Mouse (Mus musculus): ENCODE data around the gene Psors1c2. TPM values are rescaled to one million over a fixed set of nuclear protein-coding genes. Genes with fewer than 3 reads are reported as not detected.

The Psors1c2 gene
- polyA plus RNA-seq, 1 experiment = 7.0 TPM

DNA sequence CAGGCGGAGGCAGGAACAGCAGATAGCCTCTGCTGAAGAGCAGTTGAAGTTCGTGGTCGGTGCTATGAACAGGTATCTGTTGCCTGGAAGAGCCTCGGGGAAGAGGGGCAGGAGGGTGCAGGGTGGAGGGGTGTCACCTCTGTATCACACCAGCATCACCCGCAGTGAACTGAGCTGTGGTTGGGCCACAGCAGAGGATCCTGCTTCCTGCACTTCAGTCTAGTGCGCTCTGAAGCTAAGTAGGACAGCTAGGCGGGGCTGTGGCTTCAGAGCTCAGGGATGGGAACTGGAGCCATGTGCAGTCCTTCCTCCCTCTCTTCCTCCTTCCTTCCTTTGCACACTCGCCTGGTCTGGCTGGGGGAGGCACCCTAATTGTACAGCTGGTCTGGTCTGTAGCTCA is 6.4 kb upstream of the Psors1c2 start:
- no peak overlapping the region for H3K9ac ChIP-seq (ENCODE audit: low read depth, poor library complexity, severe bottlenecking)
- H3K4me3 ChIP-seq (ENCODE audit: low read depth, low read length) = no peak overlapping the region
- H3K27ac ChIP-seq (ENCODE audit: insufficient read depth, low read length) = no peak overlapping the region
- H3K36me3 ChIP-seq (ENCODE audit: control insufficient read depth, insufficient read depth, low read length, poor library complexity, severe bottlenecking) = no peaks in the 10 kb centered on the region
- peaks cover 4% of the 10 kb centered on the region for H3K4me1 ChIP-seq (ENCODE audit: control insufficient read depth, insufficient read depth, low read length)
- TF ChIP-seq EP300 (IDR thresholded peaks at IDR 0.05; ENCODE audit: insufficient read depth, low read depth, low read length) (no peak), CTCF (IDR thresholded peaks at IDR 0.05; ENCODE audit: low read depth, low read length) (no peak)
- no peaks in the 10 kb centered on the region for H3K27me3 ChIP-seq (ENCODE audit: control insufficient read depth, insufficient read depth, low read length, poor library complexity, severe bottlenecking)
- H3K9me3 ChIP-seq (replicated peaks; ENCODE audit: control insufficient read depth, insufficient read depth, low read length, poor library complexity, severe bottlenecking) = no peaks in the 10 kb centered on the region

DNA sequence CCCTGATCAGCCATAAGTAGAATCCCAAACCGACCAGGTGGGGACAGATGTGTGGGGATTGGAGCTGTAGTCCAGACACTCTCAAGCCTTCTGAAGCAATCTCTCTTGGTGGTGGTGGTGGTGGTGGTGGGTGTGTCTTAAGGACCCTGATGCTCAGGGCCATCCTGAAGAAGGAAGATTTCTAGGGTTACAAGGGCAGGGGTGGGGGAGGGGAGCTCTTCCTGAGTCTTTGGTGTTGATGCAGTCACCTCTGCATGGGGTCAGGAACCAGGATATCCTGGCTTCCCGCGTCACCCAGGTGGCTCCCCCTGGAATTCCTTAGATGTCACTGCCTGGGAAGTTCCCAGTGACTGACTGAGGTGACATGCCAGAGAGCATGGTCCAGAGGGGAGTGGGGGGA is 641 bp upstream of the Psors1c2 start:
- Histone ChIP-seq H3K4me3 (ENCODE audit: low read depth, low read length) (no peak overlapping the region), H3K27me3 (ENCODE audit: control insufficient read depth, insufficient read depth, low read length, poor library complexity, severe bottlenecking) (no peaks in the 10 kb centered on the region), H3K9me3 (replicated peaks; ENCODE audit: control insufficient read depth, insufficient read depth, low read length, poor library complexity, severe bottlenecking) (no peaks in the 10 kb centered on the region), H3K36me3 (ENCODE audit: control insufficient read depth, insufficient read depth, low read length, poor library complexity, severe bottlenecking) (no peaks in the 10 kb centered on the region), H3K4me1 (ENCODE audit: control insufficient read depth, insufficient read depth, low read length) (peaks cover 21% of the 10 kb centered on the region), H3K9ac (ENCODE audit: low read depth, poor library complexity, severe bottlenecking) (no peak overlapping the region), H3K27ac (ENCODE audit: insufficient read depth, low read length) (no peak overlapping the region)
- TF ChIP-seq POLR2A (IDR thresholded peaks at IDR 0.05; ENCODE audit: insufficient read depth, low read length) = no peak
- TF ChIP-seq EP300 (IDR thresholded peaks at IDR 0.05; ENCODE audit: insufficient read depth, low read depth, low read length) = peak; percentile 38; the same call in 1 of the 2 replicates
- TF ChIP-seq CTCF (IDR thresholded peaks at IDR 0.05; ENCODE audit: low read depth, low read length) = no peak

DNA sequence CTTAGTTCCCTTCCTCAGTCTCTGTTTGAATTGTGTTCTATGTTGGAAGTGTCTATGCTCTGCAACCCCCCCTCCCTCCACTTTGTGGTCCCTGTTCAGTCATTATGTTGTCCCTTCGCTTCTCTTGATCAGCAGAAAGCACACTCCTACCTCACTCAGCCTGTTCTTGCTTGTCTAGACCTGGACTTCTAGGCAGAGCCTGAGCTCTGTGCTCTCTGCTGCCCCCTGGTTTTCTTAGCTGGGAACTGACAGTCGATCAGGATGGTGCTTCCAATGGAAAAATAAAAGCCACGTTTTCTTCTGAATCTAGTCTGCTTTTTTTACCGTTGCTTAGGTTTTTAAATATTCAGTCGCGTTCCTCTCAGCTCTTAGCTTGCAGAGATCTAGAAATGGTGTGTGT is 1.3 kb downstream of the Psors1c2 start:
- H3K27me3 ChIP-seq (ENCODE audit: control insufficient read depth, insufficient read depth, low read length, poor library complexity, severe bottlenecking) = no peaks in the 10 kb centered on the region
- peak overlapping the region; percentile 17; the same call in 1 of the 2 replicates for H3K9ac ChIP-seq (ENCODE audit: low read depth, poor library complexity, severe bottlenecking)
- no peak overlapping the region for H3K4me3 ChIP-seq (ENCODE audit: low read depth, low read length)
- H3K36me3 ChIP-seq (ENCODE audit: control insufficient read depth, insufficient read depth, low read length, poor library complexity, severe bottlenecking) = no peaks in the 10 kb centered on the region
- H3K4me1 ChIP-seq (ENCODE audit: control insufficient read depth, insufficient read depth, low read length) = peaks cover 23% of the 10 kb centered on the region
- no peaks in the 10 kb centered on the region for H3K9me3 ChIP-seq (replicated peaks; ENCODE audit: control insufficient read depth, insufficient read depth, low read length, poor library complexity, severe bottlenecking)
- TF ChIP-seq EP300 (IDR thresholded peaks at IDR 0.05; ENCODE audit: insufficient read depth, low read depth, low read length) (0 out of 2 replicates have a peak, but pooled peaks have one; percentile 16), POLR2A (IDR thresholded peaks at IDR 0.05; ENCODE audit: insufficient read depth, low read length) (no peak), CTCF (IDR thresholded peaks at IDR 0.05; ENCODE audit: low read depth, low read length) (peak; percentile 91)
- H3K27ac ChIP-seq (ENCODE audit: insufficient read depth, low read length) = peak overlapping the region; percentile 26; the same call in 1 of the 2 replicates

DNA sequence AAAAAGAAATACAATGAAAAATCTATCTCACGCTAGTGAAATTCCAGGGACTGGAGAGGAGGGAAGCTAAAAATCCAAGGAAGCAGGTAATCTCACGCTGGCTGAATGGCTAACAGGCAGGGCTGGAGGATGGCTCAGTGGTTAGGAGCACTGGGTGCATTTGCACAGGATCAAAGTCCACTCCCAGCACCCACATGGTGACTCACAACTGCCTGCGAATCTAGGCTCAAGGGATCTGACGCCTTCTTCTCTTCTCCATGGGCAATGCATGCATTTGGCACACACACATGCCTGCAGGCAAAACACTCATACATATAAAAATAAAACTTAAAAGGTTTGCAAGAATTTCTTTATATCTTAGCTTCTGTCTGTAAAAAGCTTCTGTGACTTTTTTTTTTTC is 4.4 kb downstream of the Psors1c2 start:
- no peaks in the 10 kb centered on the region for H3K27me3 ChIP-seq (ENCODE audit: control insufficient read depth, insufficient read depth, low read length, poor library complexity, severe bottlenecking)
- no peak overlapping the region for H3K9ac ChIP-seq (ENCODE audit: low read depth, poor library complexity, severe bottlenecking)
- peaks cover 16% of the 10 kb centered on the region for H3K4me1 ChIP-seq (ENCODE audit: control insufficient read depth, insufficient read depth, low read length)
- no peaks in the 10 kb centered on the region for H3K36me3 ChIP-seq (ENCODE audit: control insufficient read depth, insufficient read depth, low read length, poor library complexity, severe bottlenecking)
- TF ChIP-seq POLR2A (IDR thresholded peaks at IDR 0.05; ENCODE audit: insufficient read depth, low read length) = no peak
- TF ChIP-seq CTCF (IDR thresholded peaks at IDR 0.05; ENCODE audit: low read depth, low read length) = no peak
- no peak for TF ChIP-seq EP300 (IDR thresholded peaks at IDR 0.05; ENCODE audit: insufficient read depth, low read depth, low read length)
- H3K27ac ChIP-seq (ENCODE audit: insufficient read depth, low read length) = no peak overlapping the region
- no peaks in the 10 kb centered on the region for H3K9me3 ChIP-seq (replicated peaks; ENCODE audit: control insufficient read depth, insufficient read depth, low read length, poor library complexity, severe bottlenecking)
- H3K4me3 ChIP-seq (ENCODE audit: low read depth, low read length) = no peak overlapping the region

DNA sequence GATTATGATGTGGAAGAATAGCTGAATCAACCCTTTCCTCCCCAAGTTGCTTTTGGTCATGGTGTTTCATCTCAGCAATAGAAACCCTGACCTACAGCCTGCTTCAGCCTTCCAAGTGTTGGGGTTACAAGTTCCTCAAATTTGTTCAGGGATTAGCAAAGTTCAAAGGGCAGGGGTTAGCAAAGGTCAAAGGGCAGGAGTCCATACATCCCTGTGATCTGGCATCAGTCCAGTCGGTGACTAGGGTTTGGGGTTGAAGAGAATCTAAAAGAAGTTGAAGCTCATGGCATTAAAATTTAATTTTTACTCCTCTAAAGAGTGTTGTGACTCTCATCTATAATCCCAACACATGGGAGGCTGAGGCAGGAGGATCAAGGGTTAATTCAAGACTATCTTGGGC is 5.5 kb downstream of the Psors1c2 start:
- Histone ChIP-seq H3K36me3 (ENCODE audit: control insufficient read depth, insufficient read depth, low read length, poor library complexity, severe bottlenecking) (no peaks in the 10 kb centered on the region), H3K4me1 (ENCODE audit: control insufficient read depth, insufficient read depth, low read length) (peaks cover 10% of the 10 kb centered on the region), H3K27me3 (ENCODE audit: control insufficient read depth, insufficient read depth, low read length, poor library complexity, severe bottlenecking) (no peaks in the 10 kb centered on the region), H3K9ac (ENCODE audit: low read depth, poor library complexity, severe bottlenecking) (no peak overlapping the region), H3K27ac (ENCODE audit: insufficient read depth, low read length) (no peak overlapping the region), H3K4me3 (ENCODE audit: low read depth, low read length) (no peak overlapping the region), H3K9me3 (replicated peaks; ENCODE audit: control insufficient read depth, insufficient read depth, low read length, poor library complexity, severe bottlenecking) (no peaks in the 10 kb centered on the region)
- TF ChIP-seq EP300 (IDR thresholded peaks at IDR 0.05; ENCODE audit: insufficient read depth, low read depth, low read length) (no peak), POLR2A (IDR thresholded peaks at IDR 0.05; ENCODE audit: insufficient read depth, low read length) (no peak), CTCF (IDR thresholded peaks at IDR 0.05; ENCODE audit: low read depth, low read length) (no peak)

DNA sequence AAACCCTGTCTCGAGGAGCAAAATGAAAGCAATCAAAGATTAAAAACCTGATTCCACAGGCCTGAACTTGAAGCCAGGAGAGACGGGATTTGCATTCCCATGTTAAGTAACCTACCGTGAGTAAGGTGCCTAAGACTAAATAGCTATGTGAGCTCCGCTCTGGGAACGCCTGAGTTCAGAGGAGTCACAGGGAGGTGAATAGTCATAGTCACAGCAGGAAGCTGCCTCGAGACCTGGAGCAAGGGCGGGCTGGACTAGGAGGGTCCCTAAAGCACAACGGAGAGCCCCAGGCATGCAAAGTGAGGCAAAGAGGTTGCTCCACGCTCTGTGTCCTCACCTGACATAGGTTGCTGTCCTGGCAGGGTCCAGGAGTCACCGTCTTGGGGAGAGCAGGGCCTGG is 6.5 kb downstream of the Psors1c2 start:
- no peak overlapping the region; the same call in 1 of the 2 replicates for H3K27ac ChIP-seq (ENCODE audit: insufficient read depth, low read length)
- peak overlapping the region; percentile 34; the same call in 1 of the 2 replicates for H3K9ac ChIP-seq (ENCODE audit: low read depth, poor library complexity, severe bottlenecking)
- no peaks in the 10 kb centered on the region for H3K9me3 ChIP-seq (replicated peaks; ENCODE audit: control insufficient read depth, insufficient read depth, low read length, poor library complexity, severe bottlenecking)

More for the DNA sequence above, 6.5 kb downstream of the Psors1c2 start:
- no peaks in the 10 kb centered on the region for H3K27me3 ChIP-seq (ENCODE audit: control insufficient read depth, insufficient read depth, low read length, poor library complexity, severe bottlenecking)
- TF ChIP-seq POLR2A (IDR thresholded peaks at IDR 0.05; ENCODE audit: insufficient read depth, low read length) (no peak), EP300 (IDR thresholded peaks at IDR 0.05; ENCODE audit: insufficient read depth, low read depth, low read length) (peak; percentile 55; the same call in 1 of the 2 replicates)
- H3K36me3 ChIP-seq (ENCODE audit: control insufficient read depth, insufficient read depth, low read length, poor library complexity, severe bottlenecking) = no peaks in the 10 kb centered on the region
- H3K4me3 ChIP-seq (ENCODE audit: low read depth, low read length) = no peak overlapping the region
- peaks cover 5% of the 10 kb centered on the region for H3K4me1 ChIP-seq (ENCODE audit: control insufficient read depth, insufficient read depth, low read length)
